Mouse (Mus musculus) kidney, postnatal 4 days (tissue): Measurements from ENCODE around the gene Acot5.
"Not testable (repeated sequence)": the region's sequence is repeated elsewhere in the genome, so short reads cannot be mapped to it uniquely, and the experiment has no call there.

Experiments
- DNase-seq, 2 experiments: peaks; one replicate each; pipeline ENCODE4 v3.0.0; 2021; ENCODE audit warnings: mixed read lengths in 2 of 2

The Acot5 gene

GRCm38 (mm10) chr12:84068986-84069385, at the start of gene Acot5:
TSS of gene Acot5 (plus strand) at chr12:84069325.
- DNase-seq, result no peak

GRCm38 (mm10) chr12:84020528-84020927, 48.6 kb upstream of the Acot5 start:
- DNase-seq, result peak; percentile 61 to 79

GRCm38 (mm10) chr12:84022266-84022665, 46.9 kb upstream of the Acot5 start:
- not testable (repeated sequence) for DNase-seq

- no peak for DNase-seq
Measured at GRCm38 (mm10) chr12:84023052-84023745, 45.9 kb upstream of the Acot5 start.

- no peak for DNase-seq
Measured at GRCm38 (mm10) chr12:84025888-84026287, 43.2 kb upstream of the Acot5 start.

- DNase-seq, result not testable (repeated sequence)
Measured at GRCm38 (mm10) chr12:84028328-84028727, 40.8 kb upstream of the Acot5 start.

GRCm38 (mm10) chr12:84029043-84029442, 40.1 kb upstream of the Acot5 start:
- not testable (repeated sequence) for DNase-seq

- DNase-seq, result peak; percentile 81 to 85
Measured at GRCm38 (mm10) chr12:84030659-84031332, 38.3 kb upstream of the Acot5 start.

- DNase-seq, result no peak
Measured at GRCm38 (mm10) chr12:84032854-84033253, 36.3 kb upstream of the Acot5 start.

- DNase-seq, result not testable (repeated sequence)
Measured at GRCm38 (mm10) chr12:84033302-84033701, 35.8 kb upstream of the Acot5 start.

- no peak for DNase-seq
Measured at GRCm38 (mm10) chr12:84034108-84034507, 35.0 kb upstream of the Acot5 start.

- peak; percentile 60 to 77 for DNase-seq
Measured at GRCm38 (mm10) chr12:84038241-84038640, 30.9 kb upstream of the Acot5 start, which contains the start of gene Acot4. TSS of gene Acot4 (plus strand) at chr12:84038379.

- peak; percentile 62 to 72 for DNase-seq
Measured at GRCm38 (mm10) chr12:84038691-84039111, 30.4 kb upstream of the Acot5 start, which contains the start of gene Gm49366. TSS of gene Gm49366 (plus strand) at chr12:84038935.

- DNase-seq, result peak; percentile 23 to 33
Measured at GRCm38 (mm10) chr12:84042248-84042647, 26.9 kb upstream of the Acot5 start.

GRCm38 (mm10) chr12:84044045-84044444, 25.1 kb upstream of the Acot5 start:
- DNase-seq, result no peak

GRCm38 (mm10) chr12:84046906-84047305, 22.2 kb upstream of the Acot5 start:
- no peak for DNase-seq

- DNase-seq, result not testable (repeated sequence)
Measured at GRCm38 (mm10) chr12:84050744-84051143, 18.4 kb upstream of the Acot5 start.

GRCm38 (mm10) chr12:84051937-84052474, 17.1 kb upstream of the Acot5 start, which contains the start of gene Acot3:
TSS of gene Acot3 (plus strand) at chr12:84052144.
- DNase-seq, result no peak

- no peak for DNase-seq
Measured at GRCm38 (mm10) chr12:84052609-84053008, 16.5 kb upstream of the Acot5 start.

GRCm38 (mm10) chr12:84053173-84053572, 16.0 kb upstream of the Acot5 start:
- DNase-seq, result no peak

GRCm38 (mm10) chr12:84053679-84054391, 15.3 kb upstream of the Acot5 start:
- DNase-seq, result peak; percentile 54 to 68

- no peak for DNase-seq
Measured at GRCm38 (mm10) chr12:84060946-84061345, 8.2 kb upstream of the Acot5 start.

GRCm38 (mm10) chr12:84062336-84062735, 6.8 kb upstream of the Acot5 start:
- no peak for DNase-seq
